Mouse (Mus musculus) cerebellum, adult 9-11 months (tissue): ENCODE data around the gene Iqcg.
"Not testable (repeated sequence)": the region's sequence is repeated elsewhere in the genome, so short reads cannot be mapped to it uniquely, and the experiment has no call there.

Experiments
- DNase-seq: peaks from one replicate; pipeline ENCODE4 v3.0.0; 2022

Gene Iqcg

GRCm38 (mm10) chr16:33056095-33056785 lies at the start of gene Iqcg, which contains the start of gene Rpl35a:
Gene Iqcg, minus strand, starts transcription at chr16:33056218.
Gene Rpl35a, plus strand, starts transcription at chr16:33056453.
- DNase-seq = peak; percentile 89

GRCm38 (mm10) chr16:33085666-33086065 lies 29.6 kb upstream of the Iqcg start:
- DNase-seq = no peak

DNA sequence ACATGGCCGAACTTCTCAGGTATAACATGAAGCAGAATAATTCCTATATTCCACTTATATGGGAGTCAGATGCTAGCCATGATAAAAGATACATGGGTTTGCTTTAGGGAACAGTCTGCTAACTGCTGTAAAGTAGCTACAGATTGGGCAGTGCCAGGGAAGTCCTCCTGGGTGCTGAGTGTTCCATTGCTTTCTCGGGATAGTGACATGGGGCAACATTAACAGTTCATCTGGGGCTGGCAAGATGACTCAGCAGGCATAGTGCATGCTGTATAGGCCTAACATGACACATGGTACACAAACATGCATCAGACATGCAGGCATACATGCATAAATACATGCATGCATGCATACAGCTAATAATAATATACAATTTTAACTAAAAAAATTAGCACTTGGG lies 28.0 kb upstream of the Iqcg start:
- DNase-seq = no peak

- no peak for DNase-seq
Observed at GRCm38 (mm10) chr16:33082951-33083350, 26.9 kb upstream of the Iqcg start.

DNA sequence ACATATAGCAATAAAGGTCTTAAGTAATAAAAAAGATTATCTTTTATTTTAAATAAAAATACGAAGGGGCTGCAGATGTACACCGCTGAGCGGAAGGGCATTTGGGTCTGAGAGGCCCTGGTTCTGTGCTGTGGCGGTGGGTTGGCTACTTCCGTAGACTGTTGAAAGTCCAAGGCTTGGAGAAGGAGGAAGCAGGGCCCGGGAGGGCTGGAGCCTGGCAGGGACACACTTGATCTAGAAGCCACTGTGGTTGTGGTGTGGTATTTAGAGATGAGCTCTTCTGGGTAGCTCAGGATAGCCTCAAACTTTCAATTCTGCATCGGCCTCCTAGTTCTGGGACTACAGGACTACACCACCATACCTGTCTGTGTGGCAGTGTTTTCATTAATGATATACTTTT lies 24.0 kb upstream of the Iqcg start:
- no peak for DNase-seq

DNA sequence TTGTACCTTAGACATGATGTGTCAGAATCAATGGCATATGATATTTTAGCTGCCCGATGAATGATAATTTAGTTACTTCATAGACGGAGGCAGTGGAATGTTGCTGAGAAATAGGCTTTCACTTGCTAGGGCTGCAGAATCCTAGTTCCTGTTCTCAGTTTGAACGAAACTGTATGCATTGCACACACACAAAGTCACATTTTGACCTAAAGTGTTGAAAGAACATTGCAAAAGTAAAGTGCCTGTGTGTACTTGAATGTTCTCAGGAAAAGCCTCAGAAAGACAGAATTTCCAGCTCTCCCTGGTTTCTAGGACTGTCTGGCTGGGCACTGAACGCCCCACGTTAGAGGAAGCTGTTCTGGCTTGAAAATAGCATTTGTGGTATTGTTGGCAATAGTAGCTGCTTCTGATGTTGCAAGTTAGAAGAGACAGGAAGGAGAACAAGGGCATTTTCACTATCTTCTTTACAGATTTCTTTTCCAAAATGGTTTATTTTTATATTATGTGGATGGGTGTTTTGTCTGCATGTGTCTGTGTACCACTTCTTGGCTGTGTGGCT lies 21.1 kb upstream of the Iqcg start:
- no peak for DNase-seq

DNA sequence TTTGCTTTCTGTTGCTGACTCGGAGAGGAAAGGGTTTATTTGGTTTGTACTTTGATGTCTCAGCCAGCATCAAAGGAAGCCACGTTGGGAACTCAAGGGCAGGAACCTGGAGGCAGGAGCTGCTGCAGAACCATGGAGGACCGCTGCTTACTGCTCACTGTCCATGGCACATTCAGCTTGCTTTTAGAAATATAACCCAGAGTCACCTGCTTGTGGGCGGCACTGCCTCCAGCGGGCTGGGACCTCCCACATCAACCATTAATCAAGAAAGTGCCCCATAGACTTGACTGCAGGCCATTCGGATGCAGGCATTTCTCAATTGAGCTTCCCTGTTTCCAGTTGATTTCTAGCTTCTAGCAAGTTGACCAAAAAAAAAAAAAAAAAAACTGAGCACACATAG lies 20.1 kb upstream of the Iqcg start:
- DNase-seq = no peak

DNA sequence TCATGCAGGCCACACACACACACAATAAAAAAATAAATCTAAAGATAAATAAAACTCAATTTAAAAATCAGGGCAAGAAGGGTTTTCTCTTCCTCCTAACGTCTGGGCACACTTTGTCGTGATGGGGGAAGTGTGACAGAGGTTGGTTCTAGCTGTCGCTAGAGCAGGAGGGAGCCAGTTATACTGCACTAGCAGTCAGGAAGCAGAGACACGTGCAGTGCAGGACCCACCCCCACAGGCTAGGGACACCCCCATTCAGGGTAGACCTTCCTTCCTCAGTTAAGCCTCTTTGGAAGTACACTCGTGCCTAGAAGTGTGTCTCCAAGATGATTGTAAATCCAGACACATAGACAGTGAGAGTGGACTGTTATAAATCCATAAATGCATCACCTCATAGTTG lies 18.9 kb upstream of the Iqcg start:
- DNase-seq = no peak

GRCm38 (mm10) chr16:33072871-33073557 lies 17.0 kb upstream of the Iqcg start:
- no peak for DNase-seq

- no peak for DNase-seq
Observed at GRCm38 (mm10) chr16:33070928-33071327, 14.9 kb upstream of the Iqcg start.

DNA sequence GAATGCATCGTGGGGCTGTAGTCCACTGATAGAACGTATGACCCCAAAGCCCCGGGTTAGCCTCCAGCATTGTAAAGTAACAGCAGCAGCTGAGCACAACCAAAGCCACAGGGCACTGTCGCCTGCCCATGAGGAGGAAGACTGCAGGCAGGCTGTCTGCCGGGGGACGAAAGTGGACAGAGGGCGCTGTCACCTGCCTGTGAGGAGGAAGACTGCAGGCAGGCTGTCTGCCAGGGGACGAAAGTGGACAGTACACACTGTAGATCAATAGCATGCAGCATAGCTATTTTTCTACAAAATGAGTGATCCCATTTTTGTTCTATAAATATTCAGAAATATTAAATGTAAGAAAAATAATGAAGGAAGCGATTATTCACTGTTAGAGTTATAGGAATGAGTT lies 8.6 kb upstream of the Iqcg start:
- DNase-seq = no peak

GRCm38 (mm10) chr16:33063267-33063666 lies 7.2 kb upstream of the Iqcg start:
- peak; percentile 32 for DNase-seq

- no peak for DNase-seq
Observed at GRCm38 (mm10) chr16:33062682-33063131, 6.7 kb upstream of the Iqcg start.

GRCm38 (mm10) chr16:33062024-33062681 lies 6.1 kb upstream of the Iqcg start, which contains the start of gene Lmln:
Gene Lmln, plus strand, starts transcription at chr16:33062521.
- DNase-seq = peak; percentile 92

DNA sequence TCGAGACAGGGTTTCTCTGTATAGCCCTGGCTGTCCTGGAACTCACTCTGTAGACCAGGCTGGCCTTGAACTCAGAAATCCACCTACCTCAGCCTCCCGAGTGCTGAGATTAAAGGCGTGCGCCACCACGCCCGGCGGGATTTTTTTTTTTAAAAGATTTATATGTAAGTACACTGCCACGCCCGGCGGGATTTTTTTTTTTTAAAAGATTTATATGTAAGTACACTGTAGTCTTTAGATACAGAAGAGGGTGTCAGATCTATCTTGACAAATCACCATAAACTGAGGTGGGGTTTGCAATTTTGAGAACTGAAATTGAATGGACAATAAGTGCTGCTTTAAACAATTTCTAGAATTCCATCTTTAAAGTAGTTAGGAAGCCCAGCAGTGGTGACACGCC lies 5.4 kb upstream of the Iqcg start:
- DNase-seq = no peak

DNA sequence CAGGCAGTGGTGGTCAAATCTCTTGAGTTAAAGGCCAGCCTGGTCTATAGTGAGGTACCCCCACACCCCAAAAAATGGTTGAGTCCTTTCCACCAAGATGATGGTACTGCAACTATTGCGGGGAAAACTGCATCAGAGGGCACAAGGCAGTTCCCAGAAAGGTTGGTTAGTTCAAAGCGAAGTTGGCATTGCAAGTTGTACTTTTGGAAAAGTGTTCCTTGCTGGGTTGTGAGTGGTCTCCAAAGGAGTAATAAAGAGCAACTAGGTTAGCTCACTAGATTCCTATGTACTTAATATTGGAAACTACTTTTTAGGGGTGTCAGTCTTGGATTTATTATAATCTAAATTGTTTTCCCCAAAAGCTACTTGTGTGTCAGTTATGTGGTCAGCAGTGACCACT lies 4.9 kb upstream of the Iqcg start:
- no peak for DNase-seq

- no peak for DNase-seq
Observed at GRCm38 (mm10) chr16:33059471-33059870, 3.5 kb upstream of the Iqcg start.

GRCm38 (mm10) chr16:33058656-33059055 lies 2.6 kb upstream of the Iqcg start:
- not testable (repeated sequence) for DNase-seq

DNA sequence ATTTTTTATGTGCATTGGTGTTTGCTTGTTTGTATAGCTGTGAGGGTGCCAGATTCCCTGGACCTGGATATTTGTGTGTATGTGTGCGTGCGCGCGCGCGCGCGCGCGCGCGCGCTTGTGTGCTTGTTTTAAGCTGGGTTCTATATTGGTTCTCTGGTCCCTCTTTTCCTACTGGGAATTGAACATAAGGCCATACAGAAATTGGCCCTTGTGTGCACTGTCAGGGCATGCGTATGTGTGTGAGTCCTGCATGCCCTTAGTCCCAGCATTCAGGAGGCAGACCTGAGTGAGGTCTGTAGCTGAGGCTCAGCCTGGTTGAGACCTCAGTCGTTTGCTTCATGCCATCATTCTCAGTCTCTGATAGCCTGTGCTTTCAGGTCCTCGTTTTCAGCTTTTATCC lies 2.0 kb upstream of the Iqcg start:
- DNase-seq = no peak

GRCm38 (mm10) chr16:33056786-33057185 lies 768 bp upstream of the Iqcg start:
- no peak for DNase-seq

- peak; percentile 44 for DNase-seq
Observed at GRCm38 (mm10) chr16:33055655-33056054, 363 bp downstream of the Iqcg start.

- not testable (repeated sequence) for DNase-seq
Observed at GRCm38 (mm10) chr16:33054927-33055326, 1.1 kb downstream of the Iqcg start.

GRCm38 (mm10) chr16:33053141-33053540 lies 2.9 kb downstream of the Iqcg start:
- DNase-seq = no peak

- no peak for DNase-seq
Observed at GRCm38 (mm10) chr16:33049809-33050208, 6.2 kb downstream of the Iqcg start.
